Mouse (Mus musculus) bone marrow, adult 2 months (tissue): ENCODE data around the gene Tspan31. TPM values are rescaled to one million over a fixed set of nuclear protein-coding genes. Genes with fewer than 3 reads are reported as not detected.

Experiments
- H3K27ac ChIP-seq: fragments of 200-500 bp; 2 replicates; pipeline ENCODE4 v1.5.1; 2012; ENCODE audit warnings: low read depth, mild to moderate bottlenecking, control low read depth, inconsistent platforms, low read length; ENCODE audit not compliant: control insufficient read depth, poor library complexity, insufficient read depth
- H3K4me1 ChIP-seq: fragments of 200-500 bp; 2 replicates; pipeline ENCODE4 v1.6.1; 2011; ENCODE audit warnings: low read length; ENCODE audit not compliant: control insufficient read depth, insufficient read depth
- H3K4me3 ChIP-seq: fragments of 200-500 bp; replicated peaks from 2 replicates; pipeline ENCODE3; 2011; ENCODE audit warnings: mild to moderate bottlenecking, low read depth, low read length, control low read depth; ENCODE audit not compliant: control insufficient read depth
- CTCF ChIP-seq: fragments of 200-500 bp; IDR thresholded peaks from 2 replicates; pipeline ENCODE4 v1.5.1; 2011; ENCODE audit warnings: low read length, control low read depth; ENCODE audit not compliant: control insufficient read depth, insufficient read depth
- POLR2A ChIP-seq: fragments of 200-500 bp; IDR thresholded peaks from 2 replicates; pipeline ENCODE4 v1.6.1; 2011; ENCODE audit warnings: low read depth, mild to moderate bottlenecking, control low read depth, low read length, borderline replicate concordance; ENCODE audit not compliant: control insufficient read depth
- WGBS: fragments of 180-500 bp; shearing (Covaris S2); methylation state at CpG from one replicate; pipeline ENCODE4 v1.1.7; 2018; 5-methylcytosine and 5-hydroxymethylcytosine counted together
- polyA plus RNA-seq: library from polyadenylated mRNA; stranded (reverse); fragments of >200 nt; gene quantifications from 2 replicates; pipeline ENCODE4 v1.2.4, GENCODE M21; 2011; ENCODE audit warnings: low replicate concordance; ENCODE audit not compliant: missing spikeins, insufficient read depth, insufficient read length

Gene Tspan31
- polyA plus RNA-seq, 1 experiment, result 22.5 TPM

- peaks cover 1% of the 10 kb centered on the region; the same call in 1 of the 2 replicates for H3K4me1 ChIP-seq
- whole genome bisulfite sequencing, result 76% methylated on average over 12 of the region's 12 CpGs
- TF ChIP-seq POLR2A (no peak), CTCF (no peak)
- no peak overlapping the region for H3K4me3 ChIP-seq
- no peak overlapping the region for H3K27ac ChIP-seq
These were observed 32.4 kb downstream of the Tspan31 start for GRCm38 (mm10) chr10:127037641-127038040.

- Histone ChIP-seq H3K4me1 (peaks cover 1% of the 10 kb centered on the region; the same call in 1 of the 2 replicates), H3K27ac (no peak overlapping the region), H3K4me3 (no peak overlapping the region)
- TF ChIP-seq POLR2A (no peak), CTCF (no peak)
- 83% methylated on average over 12 of the region's 12 CpGs for WGBS
These were observed 33.8 kb downstream of the Tspan31 start for GRCm38 (mm10) chr10:127036273-127036672.

- Histone ChIP-seq H3K4me3 (no peak overlapping the region), H3K27ac (no peak overlapping the region), H3K4me1 (no peaks in the 10 kb centered on the region)
- no peak for TF ChIP-seq CTCF
- TF ChIP-seq POLR2A, result no peak
- 77% methylated on average over 8 of the region's 8 CpGs for WGBS
These were observed 36.7 kb downstream of the Tspan31 start for GRCm38 (mm10) chr10:127033301-127033741.

GRCm38 (mm10) chr10:127030336-127031296 is 39.4 kb downstream of the Tspan31 start, which contains the start of gene Tsfm:
Gene Tsfm (minus strand): TSS chr10:127030840.
- Histone ChIP-seq H3K27ac (peak within 1 kb of the TSS; percentile 18; the same call in 1 of the 2 replicates), H3K4me1 (no peaks in the 10 kb centered on the region), H3K4me3 (peak within 1 kb of the TSS; percentile 92)
- 4% methylated on average over 56 of the region's 56 CpGs for WGBS
- TF ChIP-seq POLR2A, result peak; percentile 81; the same call in 1 of the 2 replicates
- TF ChIP-seq CTCF, result peak; percentile 97

GRCm38 (mm10) chr10:127018422-127018821 is 51.6 kb downstream of the Tspan31 start:
- TF ChIP-seq POLR2A, result no peak
- no peak for TF ChIP-seq CTCF
- 83% methylated on average over 16 of the region's 16 CpGs for WGBS
- Histone ChIP-seq H3K4me1 (no peaks in the 10 kb centered on the region), H3K4me3 (no peak overlapping the region), H3K27ac (no peak overlapping the region)

Other genes with a start within 250 kb of the Tspan31 start
- 0.83 and 3.3 TPM in 2 replicates for gene Atp23, start 168.9 kb downstream of the Tspan31 start, polyA plus RNA-seq
- 31.5 and 43.9 TPM in 2 replicates for gene Ctdsp2, start 91.5 kb downstream of the Tspan31 start, polyA plus RNA-seq
- gene Avil, start 69.6 kb downstream of the Tspan31 start, polyA plus RNA-seq, result not detected in 2 replicates
- 9.7 and 23.6 TPM in 2 replicates for gene Tsfm, start 39.4 kb downstream of the Tspan31 start, polyA plus RNA-seq
- 10.0 and 14.6 TPM in 2 replicates for gene Mettl1, start 28.9 kb downstream of the Tspan31 start, polyA plus RNA-seq
- 1.1 TPM in 1 of 2 replicates, not detected in the other for gene Eef1akmt3, start 28.8 kb downstream of the Tspan31 start, polyA plus RNA-seq
- gene Cyp27b1, start 22.0 kb downstream of the Tspan31 start, polyA plus RNA-seq, result not detected in 2 replicates
- gene March9, start 10.1 kb downstream of the Tspan31 start, polyA plus RNA-seq, result 1.6 TPM in 1 of 2 replicates, not detected in the other
- gene Cdk4, start 6.7 kb downstream of the Tspan31 start, polyA plus RNA-seq, result 127 and 148 TPM in 2 replicates
- gene Agap2, start 5.0 kb upstream of the Tspan31 start, polyA plus RNA-seq, result 11.0 and 27.3 TPM in 2 replicates
- gene Os9, start 50.9 kb upstream of the Tspan31 start, polyA plus RNA-seq, result 34.7 and 69.0 TPM in 2 replicates
- gene B4galnt1, start 95.0 kb upstream of the Tspan31 start, polyA plus RNA-seq, result 26.4 and 54.8 TPM in 2 replicates
- gene Slc26a10, start 110.4 kb upstream of the Tspan31 start, polyA plus RNA-seq, result not detected in 2 replicates
- 9.9 and 25.0 TPM in 2 replicates for gene Arhgef25, start 119.8 kb upstream of the Tspan31 start, polyA plus RNA-seq
- gene Dtx3, start 125.5 kb upstream of the Tspan31 start, polyA plus RNA-seq, result 58.4 and 78.7 TPM in 2 replicates
- gene Pip4k2c, start 141.3 kb upstream of the Tspan31 start, polyA plus RNA-seq, result 18.1 and 24.9 TPM in 2 replicates
- 1.7 and 2.3 TPM in 2 replicates for gene Kif5a, start 193.1 kb upstream of the Tspan31 start, polyA plus RNA-seq
- 68.6 and 115 TPM in 2 replicates for gene Dctn2, start 196.1 kb upstream of the Tspan31 start, polyA plus RNA-seq
- gene Mbd6, start 218.8 kb upstream of the Tspan31 start, polyA plus RNA-seq, result 75.9 and 131 TPM in 2 replicates
- gene Mars, start 241.5 kb upstream of the Tspan31 start, polyA plus RNA-seq, result 41.6 and 85.0 TPM in 2 replicates